Mouse (Mus musculus): ENCODE results near the gene Hspa14. TPM values are rescaled to one million over a fixed set of nuclear protein-coding genes. Genes with fewer than 3 reads are reported as not detected.

Gene Hspa14
- total RNA-seq, 1 experiment from 2014 or later: 114 TPM

DNA sequence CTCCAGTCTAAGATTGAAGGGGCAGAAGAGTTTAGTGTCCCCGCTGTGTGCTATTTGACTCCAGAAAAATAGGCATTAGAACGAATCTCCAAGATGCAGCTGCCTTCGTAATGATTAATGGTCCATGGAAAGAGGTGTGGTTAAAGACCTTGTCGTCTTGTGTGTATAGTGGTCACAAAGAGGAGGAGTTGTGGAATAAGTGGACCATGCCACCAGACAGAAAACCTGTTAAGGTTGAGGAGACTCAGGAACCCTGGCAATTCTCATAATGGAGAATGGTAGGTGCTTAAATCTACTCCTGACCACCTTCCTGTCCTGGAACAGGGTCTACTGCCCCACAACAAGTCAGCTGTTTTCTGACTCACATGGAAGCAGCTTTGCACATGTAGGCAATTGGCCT is 66.6 kb downstream of the Hspa14 start:
- no peak for ATAC-seq (replicated peaks; ENCODE audit: insufficient number of reproducible peaks, low FRiP score, low TSS enrichment, poor library complexity, severe bottlenecking)

- no peak for ATAC-seq (replicated peaks; ENCODE audit: insufficient number of reproducible peaks, low FRiP score, low TSS enrichment, poor library complexity, severe bottlenecking)
These were observed 68.4 kb downstream of the Hspa14 start for GRCm38 (mm10) chr2:3444206-3444605.

Other genes starting within 250 kb of the Hspa14 start
- gene Nmt2, start 228.6 kb downstream of the Hspa14 start, total RNA-seq (2017): 18.0 to 31.9 TPM (median 18.3 TPM) in 3 replicates
- 1.8 to 9.9 TPM (median 4.4 TPM) in 3 replicates for gene Rpp38, start 180.2 kb downstream of the Hspa14 start, total RNA-seq (2017)
- gene Acbd7, start 176.6 kb downstream of the Hspa14 start, total RNA-seq (2017): 4.5 TPM in 1 of 3 replicates, not detected in the others
- not detected in 3 replicates for gene Olah, start 115.6 kb downstream of the Hspa14 start, total RNA-seq (2017)
- gene Meig1, start 90.2 kb downstream of the Hspa14 start, total RNA-seq (2017): 2.1 to 6.9 TPM in 2 of 3 replicates, not detected in the other
- 18.0 to 38.5 TPM (median 22.6 TPM) in 3 replicates for gene Dclre1c, start 88.7 kb downstream of the Hspa14 start, total RNA-seq (2017)
- 0.11 to 4.4 TPM (median 0.87 TPM) in 3 replicates for gene Suv39h2, start 37.8 kb downstream of the Hspa14 start, total RNA-seq (2017)
- gene Gm45902, start within 50 bp of the Hspa14 start, total RNA-seq (2017): 6.8 to 13.6 TPM (median 9.7 TPM) in 3 replicates
- gene Cdnf, start 216 bp upstream of the Hspa14 start, total RNA-seq (2017): 0.68 TPM in 1 of 3 replicates, not detected in the others
- gene Fam107b, start 57.7 kb upstream of the Hspa14 start, total RNA-seq (2017): 432 to 778 TPM (median 669 TPM) in 3 replicates

Measured in monocyte, adult 5-6 weeks (primary cell).